Mouse (Mus musculus) gastrocnemius, adult 2 months (tissue): ENCODE data around the gene Rpl3. TPM values are rescaled to one million over a fixed set of nuclear protein-coding genes. Genes with fewer than 3 reads are reported as not detected.

ENCODE experiments used
- DNase-seq: peaks from one replicate; pipeline ENCODE4 v3.0.0; 2022
- H3K27ac ChIP-seq: fragments of 200-600 bp; 2 replicates; pipeline ENCODE4 v1.8.1; 2022; ENCODE audit warnings: mild to moderate bottlenecking
- H3K4me3 ChIP-seq: fragments of 200-600 bp; 2 replicates; pipeline ENCODE4 v1.8.1; 2022; ENCODE audit warnings: mild to moderate bottlenecking, moderate library complexity
- CTCF ChIP-seq: fragments of 200-600 bp; IDR thresholded peaks from 2 replicates; pipeline ENCODE4 v1.8.1; 2022; ENCODE audit warnings: antibody characterized with exemption, mild to moderate bottlenecking, moderate library complexity
- intact Hi-C: fragments of 180-260 bp; cut with DNase I; formaldehyde crosslinking; loops from one replicate; pipeline ENCODE4 v1.15.1; 2025
- microRNA-seq: library from miRNA; unstranded; fragments of <30 nt; microRNA quantifications from one replicate; pipeline ENCODE4 v1.2.0, GENCODE M21; 2021
- total RNA-seq, 2 experiments: library from RNA; stranded (reverse); gene quantifications; 2 replicates each; pipeline ENCODE4 v1.2.3; 2021

The Rpl3 gene
- total RNA-seq, 2 experiments from 2014 or later, result 38.6 to 51.4 TPM

DNA sequence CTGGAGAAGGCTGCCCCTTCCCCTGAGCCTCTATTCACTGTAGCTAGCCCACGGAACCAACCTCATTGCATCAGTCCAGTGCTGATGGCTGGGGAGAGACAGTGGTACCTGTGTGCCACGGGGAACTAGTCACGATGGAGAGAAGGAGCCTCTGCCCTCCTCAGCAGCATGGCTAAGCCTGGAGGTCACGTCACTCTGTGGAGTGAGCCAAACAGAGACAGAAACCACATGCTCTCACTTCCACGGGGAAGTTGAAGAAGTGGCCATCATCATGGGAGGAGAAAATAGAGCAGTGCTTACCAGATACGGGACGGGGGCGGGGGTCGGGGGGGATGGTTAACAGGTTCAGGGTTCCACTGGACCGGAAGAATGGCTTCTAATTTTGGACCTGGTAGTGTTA is 61.3 kb downstream of the Rpl3 start:
- H3K27ac ChIP-seq, result no peak overlapping the region
- H3K4me3 ChIP-seq, result no peak overlapping the region
- no peak for DNase-seq
- no peak for TF ChIP-seq CTCF
- intact Hi-C loops, result no loop called here

DNA sequence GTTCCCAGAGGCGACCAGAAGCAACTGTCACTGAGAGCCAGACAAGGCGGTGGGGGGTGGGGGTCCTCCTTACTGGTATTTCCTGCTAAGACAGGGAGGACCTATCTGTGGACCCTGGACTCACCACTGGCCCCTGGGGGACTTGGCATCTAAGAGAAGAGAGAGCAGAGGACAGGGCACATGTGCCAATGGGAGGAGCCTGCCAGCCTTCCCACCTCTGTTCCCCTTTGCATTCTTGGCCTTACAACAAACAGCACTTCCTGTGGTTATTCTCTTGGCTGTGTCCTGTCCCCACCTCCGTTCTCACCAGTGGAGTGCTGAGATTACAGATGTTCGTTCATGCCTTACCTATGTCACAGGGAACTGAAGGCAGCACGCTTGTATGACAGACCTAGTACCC is 62.8 kb downstream of the Rpl3 start:
- no peak for TF ChIP-seq CTCF
- DNase-seq, result no peak
- intact Hi-C loops, result no loop called here
- H3K27ac ChIP-seq, result no peak overlapping the region
- H3K4me3 ChIP-seq, result no peak overlapping the region

Small RNA genes lying within 50 kb of the gene (microRNA-seq; reads per million reads assigned to microRNA genes)
- gene Snord43, result 93.9 reads per million, percentile 42 among the genes with 10 or more reads in this experiment

Other genes with a start within 250 kb of the Rpl3 start
- 1 to 10 TPM; 2.4 to 2.6 TPM for gene Apobec3, start 200.2 kb downstream of the Rpl3 start, total RNA-seq
- gene Cbx7, start 120.7 kb downstream of the Rpl3 start, total RNA-seq, result 10 to 100 TPM; 18.9 to 19.6 TPM
- gene Pdgfb, start 76.9 kb downstream of the Rpl3 start, total RNA-seq, result 10 to 100 TPM; 14.3 to 17.3 TPM
- gene Syngr1, start 534 bp downstream of the Rpl3 start, total RNA-seq, result 10 to 100 TPM; 46.1 to 46.4 TPM
- gene Tab1, start 41.3 kb upstream of the Rpl3 start, total RNA-seq, result 10 to 100 TPM; 13.0 to 16.1 TPM
- under 1 TPM; 0.61 to 0.78 TPM for gene Mgat3, start 81.9 kb upstream of the Rpl3 start, total RNA-seq
- 10 to 100 TPM; 20.6 to 24.6 TPM for gene Mief1, start 142.2 kb upstream of the Rpl3 start, total RNA-seq
- 10 to 100 TPM; 10.3 to 12.7 TPM for gene AC140267.1, start 144.0 kb upstream of the Rpl3 start, total RNA-seq
- gene Atf4, start 163.3 kb upstream of the Rpl3 start, total RNA-seq, result 100 to 1,000 TPM; 146 to 171 TPM
- 10 to 100 TPM; 11.3 to 16.0 TPM for gene Rps19bp1, start 172.4 kb upstream of the Rpl3 start, total RNA-seq
- under 1 TPM; 0.28 to 0.46 TPM for gene Cacna1i, start 195.4 kb upstream of the Rpl3 start, total RNA-seq